In genomic region chr4:152762576-152762975, GRCm38 (mm10) we compare ENCODE assay signal across 25 mouse cellular contexts.
DNase-seq lines count a peak whose midpoint lies in the region; ATAC-seq lines count a peak whose summit lies in the region.
"Had no signal": no experiment of that assay in that cellular context is flagged by ENCODE, and none has a peak within 500 bp of the region (broad histone marks: within the 10 kb centered on the region; RNA-seq: fewer than 3 reads in every experiment).

No protein-coding gene starts in this region.

- DNase-seq in liver, result peak; percentile 0
- DNase-seq in testis, postnatal 10 days (ENCODE audit: low spot score), result peak; percentile 16
- DNase-seq in testis, postnatal 14 days (ENCODE audit: low spot score), result no peak
- peak; percentile 65 for DNase-seq in R1 (ENCODE audit: low read depth, low spot score)
- no peak for DNase-seq in adrenal gland, postnatal 10 days
- DNase-seq: adrenal gland, adult 8-10 months; adrenal gland, postnatal 36 days; cerebellum, adult 18-20 months; cerebellum, adult 9-10 months; cerebellum, postnatal 25 days; gastrocnemius, postnatal 25 days; heart, adult 2 months had no signal

- H3K27ac ChIP-seq in liver, embryonic 12.5 days, result no peak overlapping the region
- H3K27ac ChIP-seq: embryonic facial prominence, embryonic 12.5 days; embryonic facial prominence, embryonic 15.5 days; forebrain, embryonic 12.5 days; forebrain, embryonic 15.5 days; heart, adult 2 months; heart, embryonic 10.5 days; hindbrain, embryonic 12.5 days; hindbrain, embryonic 15.5 days had no signal

- H3K4me1 ChIP-seq in liver, embryonic 12.5 days, result no peaks in the 10 kb centered on the region
- H3K4me1 ChIP-seq: embryonic facial prominence, embryonic 12.5 days; embryonic facial prominence, embryonic 15.5 days; hindbrain, embryonic 12.5 days had no signal

- H3K4me3 ChIP-seq in liver, embryonic 12.5 days, result no peak overlapping the region
- H3K4me3 ChIP-seq: embryonic facial prominence, embryonic 12.5 days; embryonic facial prominence, embryonic 15.5 days; erythroblast, embryonic 14.5 days; forebrain, embryonic 12.5 days; forebrain, embryonic 15.5 days; heart, adult 2 months; heart, embryonic 10.5 days; hindbrain, embryonic 12.5 days; hindbrain, embryonic 15.5 days had no signal

- H3K9me3 ChIP-seq in liver, embryonic 12.5 days (replicated peaks), result peaks cover 19% of the 10 kb centered on the region
- H3K9me3 ChIP-seq: hindbrain, embryonic 15.5 days had no signal

- H3K27me3 ChIP-seq in liver, embryonic 12.5 days (replicated peaks), result no peaks in the 10 kb centered on the region
- H3K27me3 ChIP-seq: embryonic facial prominence, embryonic 12.5 days; embryonic facial prominence, embryonic 15.5 days; forebrain, embryonic 15.5 days; hindbrain, embryonic 12.5 days; hindbrain, embryonic 15.5 days; Patski had no signal

- 84% methylated on average over 4 of the region's 4 CpGs for WGBS in liver, embryonic 12.5 days (ENCODE audit: insufficient replicate concordance)

- no peak overlapping the region for H3K9ac ChIP-seq in liver, embryonic 12.5 days
- H3K9ac ChIP-seq: embryonic facial prominence, embryonic 12.5 days; embryonic facial prominence, embryonic 15.5 days; forebrain, embryonic 12.5 days; forebrain, embryonic 15.5 days; hindbrain, embryonic 12.5 days; hindbrain, embryonic 15.5 days had no signal

- no peak for ATAC-seq in liver, embryonic 12.5 days
- ATAC-seq: activated CD4-positive, CD25-positive, alpha-beta regulatory T cell, adult 4 months; CD4-positive, CD25-positive, alpha-beta regulatory T cell, adult 4 months; forebrain, embryonic 15.5 days; Patski had no signal

- no peaks in the 10 kb centered on the region for H3K36me3 ChIP-seq in liver, embryonic 12.5 days
- H3K36me3 ChIP-seq: embryonic facial prominence, embryonic 12.5 days; embryonic facial prominence, embryonic 15.5 days; forebrain, embryonic 12.5 days; forebrain, embryonic 15.5 days; G1E; heart, embryonic 10.5 days; hindbrain, embryonic 12.5 days; hindbrain, embryonic 15.5 days had no signal

- no peak overlapping the region for H3K4me2 ChIP-seq in liver, embryonic 12.5 days
- H3K4me2 ChIP-seq: embryonic facial prominence, embryonic 12.5 days; embryonic facial prominence, embryonic 15.5 days; forebrain, embryonic 12.5 days; forebrain, embryonic 15.5 days; hindbrain, embryonic 12.5 days; hindbrain, embryonic 15.5 days had no signal

Comparison
In these comparisons a context has a peak if more than half of its experiments do, and no peak if none do; other contexts are left out.
1. DNase-seq: peak in liver (single experiment), testis, postnatal 10 days (single experiment) and R1 (single experiment); none in testis, postnatal 14 days (single experiment) and adrenal gland, postnatal 10 days (single experiment).